Mouse (Mus musculus) cerebellum, adult 2 months (tissue): ENCODE results near the gene Nipal3. TPM values are rescaled to one million over a fixed set of nuclear protein-coding genes. Genes with fewer than 3 reads are reported as not detected.

ENCODE experiments used
- DNase-seq, 2 experiments: peaks; one replicate each; pipeline ENCODE4 v3.0.0; 2021
- H3K27ac ChIP-seq: fragments of 200-500 bp; 2 replicates; pipeline ENCODE4 v1.5.1; 2012; ENCODE audit warnings: low read length, control low read depth, inconsistent platforms; ENCODE audit not compliant: insufficient read depth
- H3K27me3 ChIP-seq: fragments of 200-500 bp; 2 replicates; pipeline ENCODE4 v1.6.1; 2012; ENCODE audit warnings: inconsistent platforms, mild to moderate bottlenecking, low read length, moderate library complexity; ENCODE audit not compliant: control insufficient read depth, insufficient read depth
- H3K4me1 ChIP-seq: fragments of 200-500 bp; 2 replicates; pipeline ENCODE4 v1.6.1; 2011; ENCODE audit warnings: low read length; ENCODE audit not compliant: control insufficient read depth, insufficient read depth
- H3K4me3 ChIP-seq: fragments of 200-500 bp; replicated peaks from 2 replicates; pipeline ENCODE3; 2011; ENCODE audit warnings: mild to moderate bottlenecking, low read depth, low read length, control low read depth; ENCODE audit not compliant: insufficient read depth
- CTCF ChIP-seq: fragments of 200-500 bp; IDR thresholded peaks from 2 replicates; pipeline ENCODE4 v1.5.1; 2011; ENCODE audit warnings: low read depth, mild to moderate bottlenecking, control low read depth, low read length, moderate library complexity, borderline replicate concordance; ENCODE audit not compliant: insufficient read depth
- POLR2A ChIP-seq: fragments of 200-500 bp; IDR thresholded peaks from 2 replicates; pipeline ENCODE4 v1.6.1; 2011; ENCODE audit warnings: low read length, control low read depth, borderline replicate concordance; ENCODE audit not compliant: insufficient read depth
- WGBS: fragments of 180-500 bp; shearing (Covaris S2); methylation state at CpG from one replicate; pipeline ENCODE4 v1.1.7; 2018; 5-methylcytosine and 5-hydroxymethylcytosine counted together
- polyA plus RNA-seq: library from polyadenylated mRNA; depleted of rRNA; stranded (reverse); fragments of >200 nt; gene quantifications from 2 replicates; pipeline ENCODE4 v1.2.3, GENCODE M21; 2012

The Nipal3 gene
- polyA plus RNA-seq, 1 experiment, result 57.5 TPM

DNA sequence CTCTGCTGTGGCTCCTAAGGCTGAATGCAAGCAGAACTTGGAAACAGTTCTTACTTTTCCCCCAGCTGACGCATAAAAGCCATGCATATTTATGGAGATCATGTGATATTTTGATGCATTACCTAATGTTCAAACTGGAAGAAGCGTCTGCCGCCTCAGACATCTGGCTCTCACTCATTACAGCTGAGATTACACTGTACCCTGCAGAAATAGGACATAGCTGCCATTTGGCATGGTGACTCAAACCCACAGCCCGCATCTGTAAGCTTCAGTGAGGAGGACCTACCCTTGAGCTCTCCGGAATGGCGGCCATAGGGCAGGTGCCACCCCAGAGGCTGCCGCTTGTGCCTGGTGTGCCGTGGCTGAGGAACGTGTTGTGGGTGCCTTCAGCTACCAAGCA is 36.4 kb upstream of the Nipal3 start:
- no peak overlapping the region for H3K4me3 ChIP-seq
- TF ChIP-seq POLR2A (no peak), CTCF (no peak)
- H3K27ac ChIP-seq, result no peak overlapping the region
- WGBS, result 75% methylated on average over 9 of the region's 9 CpGs
- no peak for DNase-seq
- H3K4me1 ChIP-seq, result no peaks in the 10 kb centered on the region
- H3K27me3 ChIP-seq, result no peaks in the 10 kb centered on the region

DNA sequence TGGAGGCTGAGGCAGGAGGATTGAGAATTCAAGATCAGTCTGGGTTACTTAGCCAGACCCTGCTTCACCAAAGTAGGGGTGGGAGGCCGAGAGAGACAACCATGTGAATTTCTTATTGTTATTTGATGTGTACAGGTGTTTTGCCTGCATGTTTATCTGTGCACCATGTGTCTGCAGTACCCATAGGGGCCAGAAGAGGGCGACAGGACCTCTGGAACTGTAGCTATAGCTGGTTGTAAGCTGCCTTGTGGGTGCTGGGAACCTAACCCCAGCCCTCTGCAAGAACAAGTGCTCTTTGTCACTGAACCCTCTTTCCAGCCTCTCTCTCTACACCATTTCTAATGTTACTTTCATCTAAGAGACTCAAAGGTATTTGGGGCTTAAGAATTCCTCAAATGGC is 35.4 kb upstream of the Nipal3 start:
- H3K4me3 ChIP-seq, result no peak overlapping the region
- 0 out of 2 replicates have a peak, but pooled peaks have one; percentile 16 for TF ChIP-seq CTCF
- no peak for TF ChIP-seq POLR2A
- H3K4me1 ChIP-seq, result no peaks in the 10 kb centered on the region
- no peak for DNase-seq
- WGBS, result 56% methylated on average over 2 of the region's 2 CpGs
- no peaks in the 10 kb centered on the region for H3K27me3 ChIP-seq
- H3K27ac ChIP-seq, result no peak overlapping the region

GRCm38 (mm10) chr4:135526039-135526710 is 31.3 kb upstream of the Nipal3 start:
- TF ChIP-seq CTCF (no peak), POLR2A (no peak)
- DNase-seq, result no peak
- H3K4me1 ChIP-seq, result no peaks in the 10 kb centered on the region
- no peak overlapping the region for H3K4me3 ChIP-seq
- no peaks in the 10 kb centered on the region for H3K27me3 ChIP-seq
- H3K27ac ChIP-seq, result no peak overlapping the region
- WGBS, result 37% methylated on average over 14 of the region's 14 CpGs

DNA sequence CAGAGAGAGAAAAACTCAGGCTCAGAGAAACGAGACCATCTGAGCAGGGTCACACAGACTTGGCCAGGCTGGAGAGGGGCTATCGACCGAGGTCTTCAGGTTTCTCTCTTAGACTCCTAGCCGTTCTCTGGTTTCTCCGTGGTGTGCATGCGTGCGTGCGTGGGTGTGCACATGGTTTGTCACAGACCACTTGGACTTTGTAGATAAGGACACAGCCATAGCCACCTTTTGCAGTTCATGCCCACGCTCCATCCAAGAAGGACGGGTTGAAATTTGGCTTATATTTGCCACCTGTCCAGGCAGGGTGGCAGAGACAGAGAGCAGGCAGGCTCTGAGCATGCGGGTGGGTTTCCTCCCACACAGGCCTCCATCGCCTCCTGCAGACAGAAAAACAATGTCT is 30.2 kb upstream of the Nipal3 start:
- H3K4me1 ChIP-seq, result no peaks in the 10 kb centered on the region
- no peak for DNase-seq
- TF ChIP-seq CTCF (no peak), POLR2A (no peak)
- no peak overlapping the region for H3K27ac ChIP-seq
- no peak overlapping the region for H3K4me3 ChIP-seq
- no peaks in the 10 kb centered on the region for H3K27me3 ChIP-seq
- 69% methylated on average over 12 of the region's 12 CpGs for WGBS

- H3K4me3 ChIP-seq, result no peak overlapping the region
- H3K27me3 ChIP-seq, result no peaks in the 10 kb centered on the region
- WGBS, result 10% methylated on average over 6 of the region's 7 CpGs
- TF ChIP-seq CTCF (no peak), POLR2A (no peak)
- no peak overlapping the region for H3K27ac ChIP-seq
- no peaks in the 10 kb centered on the region for H3K4me1 ChIP-seq
- no peak for DNase-seq
These were observed 29.1 kb upstream of the Nipal3 start for GRCm38 (mm10) chr4:135523939-135524338.

- Histone ChIP-seq H3K27ac (no peak overlapping the region), H3K4me3 (no peak overlapping the region), H3K27me3 (no peaks in the 10 kb centered on the region), H3K4me1 (no peaks in the 10 kb centered on the region)
- TF ChIP-seq CTCF (no peak), POLR2A (no peak)
- DNase-seq, result no peak
- WGBS, result 71% methylated on average over 9 of the region's 9 CpGs
These were observed 25.6 kb upstream of the Nipal3 start for GRCm38 (mm10) chr4:135520421-135520820.

GRCm38 (mm10) chr4:135518135-135518534 is 23.3 kb upstream of the Nipal3 start:
- no peak overlapping the region for H3K27ac ChIP-seq
- H3K4me1 ChIP-seq, result no peaks in the 10 kb centered on the region
- TF ChIP-seq CTCF (no peak), POLR2A (no peak)
- H3K27me3 ChIP-seq, result no peaks in the 10 kb centered on the region
- 87% methylated on average over 12 of the region's 12 CpGs for WGBS
- DNase-seq, result no peak
- H3K4me3 ChIP-seq, result no peak overlapping the region

DNA sequence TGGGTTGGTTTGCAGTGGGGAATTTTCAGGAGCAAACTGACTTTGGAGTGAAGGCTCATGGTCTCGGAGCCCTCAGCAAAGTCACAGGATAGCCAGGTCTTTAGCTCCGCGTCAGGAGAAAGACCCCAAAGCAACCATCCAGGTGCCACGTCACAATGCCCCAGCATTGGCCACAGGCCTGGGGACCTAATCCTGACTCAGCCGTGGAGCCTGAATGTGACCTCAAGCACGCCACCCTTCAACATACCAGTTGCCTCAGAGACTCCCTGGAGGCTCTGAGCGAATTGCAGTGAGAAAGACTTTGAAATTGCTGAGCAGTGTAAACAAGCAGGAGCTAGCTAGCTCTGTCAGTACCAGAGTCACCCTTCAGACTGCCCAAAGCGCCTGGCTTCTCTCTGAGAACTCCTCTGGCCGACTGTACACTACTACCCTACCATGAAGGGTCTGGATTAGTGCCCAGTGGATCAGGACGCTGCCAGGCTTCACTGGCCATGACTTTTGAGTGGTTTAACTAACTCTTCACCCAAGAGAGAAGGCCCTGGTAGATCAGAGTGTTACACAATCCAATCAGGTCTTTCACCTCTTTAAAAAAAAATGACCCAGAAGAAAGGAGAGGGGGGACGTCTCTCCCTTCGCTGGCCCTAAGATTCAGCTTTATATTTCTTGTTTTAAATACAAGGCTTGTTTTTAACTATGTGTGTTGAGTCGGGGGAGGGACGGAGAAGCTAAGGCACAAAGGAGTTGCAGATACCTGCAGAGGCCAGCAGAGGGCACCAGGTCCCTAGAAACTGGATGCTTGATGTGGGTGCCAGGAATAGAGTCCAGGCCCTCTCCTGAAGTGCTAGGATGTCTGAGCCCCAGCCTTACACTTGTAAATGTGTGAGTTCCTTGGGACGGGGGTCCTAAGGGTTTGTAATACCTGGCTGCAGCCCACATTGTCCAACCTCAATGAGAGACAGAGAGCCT is 21.8 kb upstream of the Nipal3 start:
- 46% methylated on average over 15 of the region's 15 CpGs for WGBS
- DNase-seq, result peak; percentile 32 to 45
- peak; percentile 74 for TF ChIP-seq CTCF
- TF ChIP-seq POLR2A, result no peak

More for the DNA sequence above, 21.8 kb upstream of the Nipal3 start:
- no peak overlapping the region for H3K27ac ChIP-seq
- H3K4me3 ChIP-seq, result no peak overlapping the region
- H3K27me3 ChIP-seq, result no peaks in the 10 kb centered on the region
- no peaks in the 10 kb centered on the region for H3K4me1 ChIP-seq
